Mouse (Mus musculus) testis, postnatal 14 days (tissue): ENCODE measurements around the gene Hsp90aa1.
"Not testable (repeated sequence)": the region's sequence is repeated elsewhere in the genome, so short reads cannot be mapped to it uniquely, and the experiment has no call there.

Experiments used
- DNase-seq: peaks from one replicate; pipeline ENCODE4 v3.0.0; 2021; ENCODE audit warnings: low spot score

Gene Hsp90aa1

GRCm38 (mm10) chr12:110698523-110699170 is 3.9 kb downstream of the Hsp90aa1 start:
- no peak for DNase-seq

GRCm38 (mm10) chr12:110698080-110698479 is 4.4 kb downstream of the Hsp90aa1 start:
- no peak for DNase-seq

- DNase-seq, result no peak
These were observed 5.1 kb downstream of the Hsp90aa1 start for GRCm38 (mm10) chr12:110697457-110697856.

GRCm38 (mm10) chr12:110696975-110697400 is 5.5 kb downstream of the Hsp90aa1 start:
- no peak for DNase-seq

GRCm38 (mm10) chr12:110696173-110696974 is 6.2 kb downstream of the Hsp90aa1 start:
- peak; percentile 98 for DNase-seq

- DNase-seq, result peak; percentile 72
These were observed 6.8 kb downstream of the Hsp90aa1 start for GRCm38 (mm10) chr12:110695676-110696171.

GRCm38 (mm10) chr12:110693378-110693777 is 9.2 kb downstream of the Hsp90aa1 start:
- DNase-seq, result not testable (repeated sequence)

GRCm38 (mm10) chr12:110689919-110690643 is 12.4 kb downstream of the Hsp90aa1 start:
- no peak for DNase-seq

- DNase-seq, result not testable (repeated sequence)
These were observed 13.6 kb downstream of the Hsp90aa1 start for GRCm38 (mm10) chr12:110688921-110689320.

GRCm38 (mm10) chr12:110687894-110688734 is 14.4 kb downstream of the Hsp90aa1 start:
- DNase-seq, result peak; percentile 54

GRCm38 (mm10) chr12:110683580-110683979 is 18.9 kb downstream of the Hsp90aa1 start:
- DNase-seq, result no peak

GRCm38 (mm10) chr12:110682561-110683299 is 19.8 kb downstream of the Hsp90aa1 start, which contains the start of gene 1700001K19Rik:
1700001K19Rik (minus strand) TSS chr12:110682619.
- DNase-seq, result no peak

GRCm38 (mm10) chr12:110681878-110682277 is 20.6 kb downstream of the Hsp90aa1 start:
- DNase-seq, result no peak

GRCm38 (mm10) chr12:110681191-110681590 is 21.3 kb downstream of the Hsp90aa1 start:
- no peak for DNase-seq

- no peak for DNase-seq
These were observed 28.3 kb downstream of the Hsp90aa1 start for GRCm38 (mm10) chr12:110674243-110674642.

GRCm38 (mm10) chr12:110667466-110668077 is 35.0 kb downstream of the Hsp90aa1 start:
- DNase-seq, result no peak

- no peak for DNase-seq
These were observed 40.8 kb downstream of the Hsp90aa1 start for GRCm38 (mm10) chr12:110661746-110662145.

- no peak for DNase-seq
These were observed 51.1 kb downstream of the Hsp90aa1 start for GRCm38 (mm10) chr12:110651464-110651863.

GRCm38 (mm10) chr12:110650241-110650641 is 52.3 kb downstream of the Hsp90aa1 start:
- no peak for DNase-seq
